Mouse (Mus musculus): Measurements from ENCODE around the gene Slc35e3.

DNA sequence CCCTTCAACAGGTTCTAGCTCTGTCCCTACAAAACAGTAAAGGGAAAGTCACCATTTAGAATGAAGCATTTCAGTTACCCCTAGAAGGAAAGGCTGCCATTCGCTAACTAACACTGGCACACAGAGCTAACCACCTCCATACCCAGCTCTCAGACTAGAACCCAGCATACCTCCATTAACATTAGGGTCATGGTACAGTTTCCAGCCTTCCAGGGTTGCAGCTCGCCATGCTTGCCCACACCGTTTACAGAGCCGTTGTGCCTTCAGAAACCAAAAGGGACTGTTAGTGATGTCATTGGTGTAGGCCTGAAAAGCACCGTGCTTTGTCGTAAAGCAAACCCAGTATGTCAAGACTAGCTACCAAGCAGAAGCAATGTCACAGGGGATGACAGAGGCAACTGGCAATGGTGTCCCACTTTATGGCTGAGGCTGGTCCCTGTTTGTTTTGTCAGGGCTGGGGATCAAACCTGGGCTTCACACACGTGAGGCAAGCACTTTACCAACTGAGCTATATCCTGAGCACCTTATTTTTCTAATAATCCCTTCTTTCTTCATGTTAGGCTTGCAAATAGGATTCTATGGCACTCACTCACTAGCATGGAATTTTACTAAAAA, 27.0 kb upstream of the Slc35e3 start:
- no peak for TF ChIP-seq CTCF (IDR thresholded peaks at IDR 0.05; ENCODE audit: low read depth)
- TF ChIP-seq EP300 (optimal IDR thresholded peaks at IDR 0.05) = no peak

Data from stomach, postnatal 0 days (tissue).